In genomic region chr3:27067206-27067605, GRCm38 (mm10) we compare ENCODE assay signal across 12 mouse cellular contexts.
A peak's percentile ranks its signal among the peaks of the same experiment; 100 is the strongest.
DNase-seq lines count a peak whose midpoint lies in the region; ATAC-seq and TF ChIP-seq lines count a peak whose summit lies in the region.
"Had no signal": no experiment of that assay in that cellular context is flagged by ENCODE, and none has a peak within 500 bp of the region (broad histone marks: within the 10 kb centered on the region; RNA-seq: fewer than 3 reads in every experiment).

No protein-coding gene starts in this region.

- no peak for ATAC-seq in hindbrain, postnatal 0 days
- ATAC-seq in hindbrain, embryonic 12.5 days (ENCODE audit: low FRiP score), result no peak
- ATAC-seq in forebrain, embryonic 12.5 days (ENCODE audit: low FRiP score), result no peak
- ATAC-seq: intestine, embryonic 16.5 days had no signal

- H3K4me2 ChIP-seq in hindbrain, postnatal 0 days (ENCODE audit: low read depth, low read length), result no peak overlapping the region
- no peak overlapping the region for H3K4me2 ChIP-seq in hindbrain, embryonic 12.5 days (replicated peaks)
- no peak overlapping the region for H3K4me2 ChIP-seq in forebrain, embryonic 12.5 days

- peak; percentile 33; the same call in 1 of the 2 replicates for TF ChIP-seq CTCF in hindbrain, postnatal 0 days (IDR thresholded peaks at IDR 0.05; ENCODE audit: low read depth)

- no peak overlapping the region for H3K9ac ChIP-seq in hindbrain, postnatal 0 days (replicated peaks; ENCODE audit: low read length)
- H3K9ac ChIP-seq in hindbrain, embryonic 12.5 days, result no peak overlapping the region
- no peak overlapping the region for H3K9ac ChIP-seq in forebrain, embryonic 12.5 days

- no peaks in the 10 kb centered on the region for H3K9me3 ChIP-seq in hindbrain, postnatal 0 days (ENCODE audit: low read length)
- no peaks in the 10 kb centered on the region for H3K9me3 ChIP-seq in hindbrain, embryonic 12.5 days (replicated peaks)
- H3K9me3 ChIP-seq in forebrain, embryonic 12.5 days, result no peaks in the 10 kb centered on the region

- no peaks in the 10 kb centered on the region for H3K27me3 ChIP-seq in hindbrain, postnatal 0 days (ENCODE audit: insufficient read depth, low read length)
- no peaks in the 10 kb centered on the region for H3K27me3 ChIP-seq in hindbrain, embryonic 12.5 days
- no peaks in the 10 kb centered on the region for H3K27me3 ChIP-seq in forebrain, embryonic 12.5 days

- H3K36me3 ChIP-seq in hindbrain, postnatal 0 days (ENCODE audit: insufficient read depth, low read length), result no peaks in the 10 kb centered on the region
- no peaks in the 10 kb centered on the region for H3K36me3 ChIP-seq in hindbrain, embryonic 12.5 days
- H3K36me3 ChIP-seq in forebrain, embryonic 12.5 days (replicated peaks), result no peaks in the 10 kb centered on the region

- no peak for DNase-seq in hindbrain, postnatal 0 days (ENCODE audit: low spot score)
- DNase-seq in 3T3-L1 (ENCODE audit: low read depth, low spot score) (peak; percentile 69), ES-CJ7 (ENCODE audit: low read depth, low spot score) (peak; percentile 76)
- DNase-seq in embryo, embryonic 10.5 days (ENCODE audit: low spot score), result peak; percentile 58
- no peak for DNase-seq in frontal cortex, postnatal 14 days (ENCODE audit: low spot score in 2 of 2)
- DNase-seq in right cerebral cortex, postnatal 4 days, result no peak
- DNase-seq: midbrain, embryonic 14.5 days; thymus, adult 18-20 months had no signal

- no peak overlapping the region for H3K4me3 ChIP-seq in hindbrain, postnatal 0 days (ENCODE audit: low read length)
- no peak overlapping the region for H3K4me3 ChIP-seq in hindbrain, embryonic 12.5 days
- H3K4me3 ChIP-seq in forebrain, embryonic 12.5 days (replicated peaks), result no peak overlapping the region
- H3K4me3 ChIP-seq: erythroblast, embryonic 14.5 days had no signal

- no peak overlapping the region for H3K27ac ChIP-seq in hindbrain, postnatal 0 days
- H3K27ac ChIP-seq in hindbrain, embryonic 12.5 days, result no peak overlapping the region
- no peak overlapping the region for H3K27ac ChIP-seq in forebrain, embryonic 12.5 days

- H3K4me1 ChIP-seq in hindbrain, postnatal 0 days (ENCODE audit: insufficient read depth, low read length), result no peaks in the 10 kb centered on the region
- no peaks in the 10 kb centered on the region for H3K4me1 ChIP-seq in hindbrain, embryonic 12.5 days
- no peaks in the 10 kb centered on the region for H3K4me1 ChIP-seq in forebrain, embryonic 12.5 days

Comparison
In these comparisons a context has a peak if more than half of its experiments do, and no peak if none do; other contexts are left out.
1. DNase-seq: peak in 3T3-L1 (single experiment), ES-CJ7 (single experiment) and embryo, embryonic 10.5 days (single experiment); none in hindbrain, postnatal 0 days (single experiment), frontal cortex, postnatal 14 days (0 of 2) and right cerebral cortex, postnatal 4 days (single experiment).